Mouse (Mus musculus): ENCODE data around the gene Syngr2. TPM values are rescaled to one million over a fixed set of nuclear protein-coding genes. Genes with fewer than 3 reads are reported as not detected.

Syngr2 gene
- 170 and 173 TPM in 2 replicates for polyA plus RNA-seq (2015; fragmentation: Nextera tagmentation; extraction: Ambion mirVana)

GRCm38 (mm10) chr11:117809407-117810311, at the start of gene Syngr2, which contains the start of gene Gm20708:
TSS of gene Syngr2 (plus strand) at chr11:117809668.
TSS of gene Gm20708 (plus strand) at chr11:117809668.
- peak; percentile 80 for ATAC-seq
- H3K4me3 ChIP-seq (ENCODE audit: low read length), result peak within 1 kb of the TSS; percentile 88
- peak within 1 kb of the TSS; percentile 92 for H3K9ac ChIP-seq (ENCODE audit: low read depth, low read length)
- under 1% methylated on average over 75 of the region's 75 CpGs for WGBS
- no peaks in the 10 kb centered on the region for H3K27me3 ChIP-seq (replicated peaks; ENCODE audit: control insufficient read depth, insufficient read depth, low read length)
- no peaks in the 10 kb centered on the region for H3K9me3 ChIP-seq (ENCODE audit: control insufficient read depth, low read length)
- peak within 1 kb of the TSS; percentile 90 for H3K4me2 ChIP-seq (ENCODE audit: low read depth, low read length)
- peaks cover 8% of the 10 kb centered on the region; the same call in 1 of the 2 replicates for H3K36me3 ChIP-seq (ENCODE audit: control insufficient read depth, insufficient read depth, low read length)
- H3K4me1 ChIP-seq (ENCODE audit: control insufficient read depth, insufficient read depth, low read length), result peaks cover 15% of the 10 kb centered on the region
- H3K27ac ChIP-seq (ENCODE audit: low read length), result peak within 1 kb of the TSS; percentile 90

GRCm38 (mm10) chr11:117760374-117761119, 48.9 kb upstream of the Syngr2 start:
- WGBS, result 90% methylated on average over 26 of the region's 26 CpGs
- no peaks in the 10 kb centered on the region for H3K27me3 ChIP-seq (replicated peaks; ENCODE audit: control insufficient read depth, insufficient read depth, low read length)
- ATAC-seq, result peak; percentile 23; the same call in 1 of the 2 replicates
- H3K36me3 ChIP-seq (ENCODE audit: control insufficient read depth, insufficient read depth, low read length), result peaks cover 37% of the 10 kb centered on the region
- no peak overlapping the region for H3K4me3 ChIP-seq (ENCODE audit: low read length)
- H3K4me2 ChIP-seq (ENCODE audit: low read depth, low read length), result no peak overlapping the region
- no peaks in the 10 kb centered on the region for H3K9me3 ChIP-seq (ENCODE audit: control insufficient read depth, low read length)
- H3K4me1 ChIP-seq (ENCODE audit: control insufficient read depth, insufficient read depth, low read length), result no peaks in the 10 kb centered on the region
- no peak overlapping the region for H3K9ac ChIP-seq (ENCODE audit: low read depth, low read length)
- no peak overlapping the region for H3K27ac ChIP-seq (ENCODE audit: low read length)

GRCm38 (mm10) chr11:117761801-117762200, 47.7 kb upstream of the Syngr2 start:
- Histone ChIP-seq H3K27ac (ENCODE audit: low read length) (no peak overlapping the region), H3K9me3 (ENCODE audit: control insufficient read depth, low read length) (no peaks in the 10 kb centered on the region), H3K4me2 (ENCODE audit: low read depth, low read length) (no peak overlapping the region), H3K36me3 (ENCODE audit: control insufficient read depth, insufficient read depth, low read length) (peaks cover 35% of the 10 kb centered on the region), H3K4me3 (ENCODE audit: low read length) (no peak overlapping the region), H3K4me1 (ENCODE audit: control insufficient read depth, insufficient read depth, low read length) (no peaks in the 10 kb centered on the region), H3K27me3 (replicated peaks; ENCODE audit: control insufficient read depth, insufficient read depth, low read length) (no peaks in the 10 kb centered on the region), H3K9ac (ENCODE audit: low read depth, low read length) (no peak overlapping the region)
- ATAC-seq, result no peak
- 84% methylated on average over 13 of the region's 13 CpGs for WGBS

- Histone ChIP-seq H3K4me1 (ENCODE audit: control insufficient read depth, insufficient read depth, low read length) (no peaks in the 10 kb centered on the region), H3K9ac (ENCODE audit: low read depth, low read length) (no peak overlapping the region), H3K27me3 (replicated peaks; ENCODE audit: control insufficient read depth, insufficient read depth, low read length) (no peaks in the 10 kb centered on the region), H3K4me3 (ENCODE audit: low read length) (no peak overlapping the region), H3K36me3 (ENCODE audit: control insufficient read depth, insufficient read depth, low read length) (peaks cover 33% of the 10 kb centered on the region), H3K27ac (ENCODE audit: low read length) (no peak overlapping the region), H3K4me2 (ENCODE audit: low read depth, low read length) (no peak overlapping the region), H3K9me3 (ENCODE audit: control insufficient read depth, low read length) (no peaks in the 10 kb centered on the region)
- ATAC-seq, result no peak
- WGBS, result 83% methylated on average over 12 of the region's 12 CpGs
Observed at GRCm38 (mm10) chr11:117762246-117762645, 47.2 kb upstream of the Syngr2 start.

- no peak for ATAC-seq
- 86% methylated on average over 9 of the region's 9 CpGs for WGBS
- Histone ChIP-seq H3K4me3 (ENCODE audit: low read length) (no peak overlapping the region), H3K27ac (ENCODE audit: low read length) (no peak overlapping the region), H3K9me3 (ENCODE audit: control insufficient read depth, low read length) (no peaks in the 10 kb centered on the region), H3K4me1 (ENCODE audit: control insufficient read depth, insufficient read depth, low read length) (peaks cover 7% of the 10 kb centered on the region), H3K4me2 (ENCODE audit: low read depth, low read length) (no peak overlapping the region), H3K36me3 (ENCODE audit: control insufficient read depth, insufficient read depth, low read length) (peaks cover 25% of the 10 kb centered on the region), H3K9ac (ENCODE audit: low read depth, low read length) (no peak overlapping the region), H3K27me3 (replicated peaks; ENCODE audit: control insufficient read depth, insufficient read depth, low read length) (no peaks in the 10 kb centered on the region)
Observed at GRCm38 (mm10) chr11:117764319-117764718, 45.1 kb upstream of the Syngr2 start.

- H3K4me3 ChIP-seq (ENCODE audit: low read length), result no peak overlapping the region
- H3K9ac ChIP-seq (ENCODE audit: low read depth, low read length), result no peak overlapping the region
- no peak overlapping the region for H3K4me2 ChIP-seq (ENCODE audit: low read depth, low read length)
- no peaks in the 10 kb centered on the region for H3K27me3 ChIP-seq (replicated peaks; ENCODE audit: control insufficient read depth, insufficient read depth, low read length)
- 82% methylated on average over 5 of the region's 5 CpGs for WGBS
- no peaks in the 10 kb centered on the region for H3K9me3 ChIP-seq (ENCODE audit: control insufficient read depth, low read length)
- ATAC-seq, result no peak
- H3K4me1 ChIP-seq (ENCODE audit: control insufficient read depth, insufficient read depth, low read length), result peaks cover 16% of the 10 kb centered on the region
- H3K36me3 ChIP-seq (ENCODE audit: control insufficient read depth, insufficient read depth, low read length), result peaks cover 19% of the 10 kb centered on the region
- H3K27ac ChIP-seq (ENCODE audit: low read length), result no peak overlapping the region
Observed at GRCm38 (mm10) chr11:117765361-117765760, 44.1 kb upstream of the Syngr2 start.

- WGBS, result 80% methylated on average over 3 of the region's 3 CpGs
Observed at GRCm38 (mm10) chr11:117766275-117766674, 43.2 kb upstream of the Syngr2 start.

GRCm38 (mm10) chr11:117768725-117769682, 40.5 kb upstream of the Syngr2 start:
- Histone ChIP-seq H3K4me2 (ENCODE audit: low read depth, low read length) (no peak overlapping the region), H3K4me1 (ENCODE audit: control insufficient read depth, insufficient read depth, low read length) (peaks cover 16% of the 10 kb centered on the region), H3K36me3 (ENCODE audit: control insufficient read depth, insufficient read depth, low read length) (peaks cover 12% of the 10 kb centered on the region), H3K27ac (ENCODE audit: low read length) (0 out of 2 replicates have a peak overlapping the region, but pooled peaks have one; percentile 28), H3K4me3 (ENCODE audit: low read length) (no peak overlapping the region), H3K27me3 (replicated peaks; ENCODE audit: control insufficient read depth, insufficient read depth, low read length) (no peaks in the 10 kb centered on the region), H3K9ac (ENCODE audit: low read depth, low read length) (no peak overlapping the region), H3K9me3 (ENCODE audit: control insufficient read depth, low read length) (no peaks in the 10 kb centered on the region)
- 71% methylated on average over 20 of the region's 20 CpGs for WGBS
- peak; percentile 31 for ATAC-seq

More at GRCm38 (mm10) chr11:117766275-117766674, 43.2 kb upstream of the Syngr2 start:
- Histone ChIP-seq H3K4me2 (ENCODE audit: low read depth, low read length) (no peak overlapping the region), H3K27me3 (replicated peaks; ENCODE audit: control insufficient read depth, insufficient read depth, low read length) (no peaks in the 10 kb centered on the region), H3K36me3 (ENCODE audit: control insufficient read depth, insufficient read depth, low read length) (peaks cover 12% of the 10 kb centered on the region), H3K4me1 (ENCODE audit: control insufficient read depth, insufficient read depth, low read length) (peaks cover 16% of the 10 kb centered on the region), H3K4me3 (ENCODE audit: low read length) (no peak overlapping the region), H3K9ac (ENCODE audit: low read depth, low read length) (no peak overlapping the region), H3K9me3 (ENCODE audit: control insufficient read depth, low read length) (no peaks in the 10 kb centered on the region), H3K27ac (ENCODE audit: low read length) (no peak overlapping the region)
- ATAC-seq, result no peak

Measured in intestine, embryonic 16.5 days (tissue).